Comparison of ENCODE assay signal across 9 mouse cellular contexts in the genomic region with DNA sequence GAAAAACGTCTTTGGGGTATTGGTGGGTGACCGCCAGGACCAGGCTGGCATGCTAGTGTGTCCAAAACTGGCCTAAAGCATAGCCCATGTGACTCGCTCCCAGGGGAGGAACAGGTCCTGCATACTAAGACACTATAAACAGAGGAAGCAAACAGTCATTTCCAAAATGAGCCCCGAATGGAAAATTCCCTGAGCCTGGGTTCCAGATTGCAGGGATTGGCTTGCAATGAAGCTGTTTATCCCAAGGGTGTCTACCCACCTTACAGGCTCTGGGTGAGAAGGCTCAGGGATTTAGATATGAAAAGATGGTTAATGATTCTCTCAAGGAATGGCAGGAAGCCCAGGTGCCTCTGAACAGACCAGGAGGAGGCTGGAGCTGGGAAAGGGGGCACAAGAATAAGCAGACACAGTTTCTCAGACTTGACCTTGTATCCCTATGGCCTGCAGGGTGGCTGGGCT. TPM values are rescaled to one million over a fixed set of nuclear protein-coding genes. Genes with fewer than 3 reads are reported as not detected.
DNase-seq lines count a peak whose midpoint lies in the region; ATAC-seq lines count a peak whose summit lies in the region.
"Had no signal": no experiment of that assay in that cellular context is flagged by ENCODE, and none has a peak within 500 bp of the region (broad histone marks: within the 10 kb centered on the region; RNA-seq: fewer than 3 reads in every experiment).

No protein-coding gene starts in this region.

- intact Hi-C loops in left cerebral cortex, postnatal 4 days (cut with DNase I), result no loop called here

- ATAC-seq in megakaryocyte progenitor cell, adult 5-6 weeks (replicated peaks; ENCODE audit: poor library complexity), result no peak
- ATAC-seq in megakaryocyte, adult 5-6 weeks (ENCODE audit: poor library complexity, severe bottlenecking), result no peak

- peak; percentile 18 for DNase-seq in left cerebral cortex, adult 11 months (ENCODE audit: low spot score)
- no peak for DNase-seq in left cerebral cortex, adult 18-20 months (ENCODE audit: low spot score in 2 of 2)
- peak; percentile 27 to 29 for DNase-seq in cerebellum, postnatal 14 days
- DNase-seq in kidney, postnatal 10 days, result peak; percentile 61
- peak; percentile 49 for DNase-seq in left cerebral cortex, postnatal 4 days
- no peak for DNase-seq in testis, postnatal 14 days (ENCODE audit: low spot score)
- DNase-seq: adrenal gland, postnatal 25 days had no signal

RNA-seq across cellular contexts. Expression of a gene that starts 58.2 kb away (rescaled TPM):
- total RNA-seq in left cerebral cortex, adult 18-20 months (2021), result 10 to 100 TPM; 21.3 TPM
- 10 to 100 TPM; 17.4 to 19.9 TPM for total RNA-seq in left cerebral cortex, postnatal 4 days (2021)
- 12.1 and 16.7 TPM in 2 replicates for total RNA-seq in megakaryocyte progenitor cell, adult 5-6 weeks (2015)
- 11.1 and 13.5 TPM in 2 replicates for total RNA-seq in megakaryocyte progenitor cell, adult 5-6 weeks (2017)
- total RNA-seq in megakaryocyte, adult 5-6 weeks (2015), result 21.1 and 29.0 TPM in 2 replicates
- 19.6 and 23.5 TPM in 2 replicates for total RNA-seq in megakaryocyte, adult 5-6 weeks (2017)

Comparison
In these comparisons a context has a peak if more than half of its experiments do, and no peak if none do; other contexts are left out.
1. DNase-seq: peak in left cerebral cortex, adult 11 months (single experiment), cerebellum, postnatal 14 days (2 of 2), kidney, postnatal 10 days (single experiment) and left cerebral cortex, postnatal 4 days (single experiment); none in left cerebral cortex, adult 18-20 months (0 of 2) and testis, postnatal 14 days (single experiment).